Mouse (Mus musculus) E14TG2a.4 (cell line): ENCODE measurements at regions not wholly inside any gene's neighbourhood (a gene's known extent, or its start where the extent isn't known, plus 50 kb on each side); places are given as distances from the start of the nearest gene placed in this dataset.

Experiments
- CTCF ChIP-seq: conservative IDR thresholded peaks from 2 replicates; pipeline ENCODE4 v1.5.1; 2014; ENCODE audit warnings: low read length
- NANOG ChIP-seq: IDR thresholded peaks from 2 replicates; pipeline ENCODE4 v1.6.1; 2014; ENCODE audit warnings: borderline replicate concordance, low read length, mixed read lengths

DNA sequence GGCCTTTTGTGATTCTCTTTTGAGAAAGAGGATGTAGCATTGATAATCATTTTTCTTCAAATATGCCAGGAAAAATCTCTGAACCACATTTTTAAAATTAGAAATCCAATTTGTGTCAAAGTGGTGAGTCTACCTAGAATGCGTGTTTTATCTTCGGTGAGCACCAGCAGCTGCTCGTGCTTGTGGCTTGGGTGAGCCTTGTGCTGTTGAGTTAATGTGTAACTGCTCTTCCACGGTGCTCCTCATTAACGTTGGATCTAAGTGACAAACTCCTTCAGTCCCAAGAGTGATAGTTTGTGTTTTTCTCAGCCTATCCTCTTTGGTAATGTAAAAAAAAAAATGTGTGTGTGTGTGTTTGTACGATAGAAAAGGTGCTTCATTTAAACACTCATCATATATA, 88.7 kb upstream of the Ccdc54 start:
- TF ChIP-seq CTCF = no peak
- TF ChIP-seq NANOG = no peak
